Mouse (Mus musculus) limb, embryonic 12.5 days (tissue): Measurements from ENCODE around the gene Net1. TPM values are rescaled to one million over a fixed set of nuclear protein-coding genes. Genes with fewer than 3 reads are reported as not detected.
"Not testable (repeated sequence)": the region's sequence is repeated elsewhere in the genome, so short reads cannot be mapped to it uniquely, and the experiment has no call there.

Experiments
- ATAC-seq: fragments of 200-750 bp; cut with Nextera tagmentation; 2 replicates; pipeline ENCODE4 v1.8.0; 2017; ENCODE audit warnings: low read depth, moderate TSS enrichment; ENCODE audit not compliant: insufficient number of reproducible peaks, insufficient read depth, low FRiP score, low TSS enrichment
- H3K27ac ChIP-seq: fragments of 300-500 bp; sonication (generic); 2 replicates; pipeline ENCODE4 v1.5.1; 2016; ENCODE audit warnings: mild to moderate bottlenecking, moderate library complexity
- H3K27me3 ChIP-seq: fragments of 300-500 bp; sonication (generic); 2 replicates; pipeline ENCODE4 v1.6.1; 2016; ENCODE audit warnings: mild to moderate bottlenecking, moderate library complexity
- H3K36me3 ChIP-seq: fragments of 300-500 bp; sonication (generic); 2 replicates; pipeline ENCODE4 v1.6.1; 2016; ENCODE audit warnings: mild to moderate bottlenecking, moderate library complexity
- H3K4me1 ChIP-seq: fragments of 300-500 bp; sonication (generic); replicated peaks from 2 replicates; pipeline ENCODE4 v1.6.1; 2016
- H3K4me2 ChIP-seq: fragments of 300-500 bp; sonication (generic); 2 replicates; pipeline ENCODE4 v1.6.1; 2016; ENCODE audit warnings: mild to moderate bottlenecking, moderate library complexity
- H3K4me3 ChIP-seq: fragments of 300-500 bp; sonication (generic); replicated peaks from 2 replicates; pipeline ENCODE4 v1.5.1; 2016; ENCODE audit warnings: mild to moderate bottlenecking
- H3K9ac ChIP-seq: fragments of 300-500 bp; sonication (generic); replicated peaks from 2 replicates; pipeline ENCODE4 v1.6.1; 2016; ENCODE audit warnings: mild to moderate bottlenecking, moderate library complexity
- H3K9me3 ChIP-seq: fragments of 300-500 bp; sonication (generic); 2 replicates; pipeline ENCODE4 v1.6.1; 2016; ENCODE audit warnings: mild to moderate bottlenecking, moderate library complexity
- WGBS: fragments of 180-500 bp; shearing (Covaris S2); methylation state at CpG from one replicate; pipeline ENCODE4 v1.1.7; 2016; 5-methylcytosine and 5-hydroxymethylcytosine counted together
- polyA plus RNA-seq: library from polyadenylated mRNA; unstranded; fragments of >200 nt; fragmentation: Nextera tagmentation; extraction: Ambion mirVana; gene quantifications from 2 replicates; pipeline ENCODE4 v1.2.1, GENCODE M21; 2016

Net1 gene
- polyA plus RNA-seq, 1 experiment from 2014 or later: 130 TPM

GRCm38 (mm10) chr13:3908262-3908661 lies 9.8 kb downstream of the Net1 start:
- Histone ChIP-seq H3K4me2 (no peak overlapping the region), H3K27ac (no peak overlapping the region), H3K9ac (no peak overlapping the region), H3K4me1 (no peaks in the 10 kb centered on the region; the same call in 1 of the 2 replicates), H3K9me3 (no peaks in the 10 kb centered on the region; the same call in 1 of the 2 replicates), H3K27me3 (no peaks in the 10 kb centered on the region), H3K4me3 (no peak overlapping the region), H3K36me3 (peaks cover 53% of the 10 kb centered on the region)
- no peak for ATAC-seq
- 91% methylated on average over 4 of the region's 4 CpGs for WGBS

GRCm38 (mm10) chr13:3907151-3907696 lies 10.8 kb downstream of the Net1 start:
- ATAC-seq: no peak
- no peaks in the 10 kb centered on the region; the same call in 1 of the 2 replicates for H3K4me1 ChIP-seq
- H3K9ac ChIP-seq: no peak overlapping the region
- peaks cover 46% of the 10 kb centered on the region for H3K36me3 ChIP-seq
- no peak overlapping the region for H3K4me3 ChIP-seq
- WGBS: 89% methylated on average over 6 of the region's 6 CpGs
- no peak overlapping the region for H3K27ac ChIP-seq
- no peaks in the 10 kb centered on the region for H3K27me3 ChIP-seq
- H3K4me2 ChIP-seq: no peak overlapping the region
- H3K9me3 ChIP-seq: no peaks in the 10 kb centered on the region; the same call in 1 of the 2 replicates

GRCm38 (mm10) chr13:3899301-3899700 lies 18.7 kb downstream of the Net1 start:
- Histone ChIP-seq H3K27ac (no peak overlapping the region), H3K27me3 (no peaks in the 10 kb centered on the region), H3K4me1 (peaks cover 5% of the 10 kb centered on the region), H3K4me3 (no peak overlapping the region), H3K9ac (no peak overlapping the region), H3K4me2 (no peak overlapping the region), H3K9me3 (no peaks in the 10 kb centered on the region), H3K36me3 (peaks cover 27% of the 10 kb centered on the region)
- WGBS: 89% methylated on average over 9 of the region's 9 CpGs
- no peak for ATAC-seq

GRCm38 (mm10) chr13:3898202-3898601 lies 19.8 kb downstream of the Net1 start:
- Histone ChIP-seq H3K4me1 (peaks cover 12% of the 10 kb centered on the region), H3K36me3 (peaks cover 27% of the 10 kb centered on the region)
- not testable (repeated sequence) for ATAC-seq, H3K9ac ChIP-seq, H3K27me3 ChIP-seq, H3K27ac ChIP-seq, H3K9me3 ChIP-seq, H3K4me2 ChIP-seq, H3K4me3 ChIP-seq
- 94% methylated on average over 5 of the region's 5 CpGs for WGBS

GRCm38 (mm10) chr13:3896913-3897312 lies 21.1 kb downstream of the Net1 start:
- Histone ChIP-seq H3K27ac (no peak overlapping the region), H3K4me2 (no peak overlapping the region), H3K27me3 (no peaks in the 10 kb centered on the region), H3K4me1 (peaks cover 13% of the 10 kb centered on the region), H3K36me3 (peaks cover 27% of the 10 kb centered on the region), H3K9me3 (no peaks in the 10 kb centered on the region), H3K4me3 (no peak overlapping the region), H3K9ac (no peak overlapping the region)
- no peak for ATAC-seq
- WGBS: 42% methylated on average over 5 of the region's 5 CpGs

GRCm38 (mm10) chr13:3896032-3896431 lies 22.0 kb downstream of the Net1 start:
- Histone ChIP-seq H3K4me3 (no peak overlapping the region), H3K27me3 (no peaks in the 10 kb centered on the region), H3K36me3 (peaks cover 27% of the 10 kb centered on the region), H3K4me1 (peaks cover 20% of the 10 kb centered on the region), H3K9ac (no peak overlapping the region), H3K27ac (no peak overlapping the region), H3K9me3 (no peaks in the 10 kb centered on the region), H3K4me2 (no peak overlapping the region)
- ATAC-seq: no peak
- WGBS: 93% methylated on average over 6 of the region's 6 CpGs

- Histone ChIP-seq H3K4me2 (no peak overlapping the region), H3K9ac (no peak overlapping the region), H3K4me1 (peaks cover 20% of the 10 kb centered on the region), H3K27ac (no peak overlapping the region), H3K27me3 (no peaks in the 10 kb centered on the region), H3K9me3 (no peaks in the 10 kb centered on the region), H3K4me3 (no peak overlapping the region), H3K36me3 (peaks cover 22% of the 10 kb centered on the region)
- WGBS: 91% methylated on average over 8 of the region's 8 CpGs
- ATAC-seq: no peak
Observed at GRCm38 (mm10) chr13:3895397-3895980, 22.5 kb downstream of the Net1 start.

GRCm38 (mm10) chr13:3894549-3894948 lies 23.5 kb downstream of the Net1 start:
- ATAC-seq: no peak

GRCm38 (mm10) chr13:3893126-3893734 lies 24.8 kb downstream of the Net1 start:
- Histone ChIP-seq H3K4me3 (peak overlapping the region; percentile 63), H3K27ac (peak overlapping the region; percentile 91), H3K4me2 (peak overlapping the region; percentile 69), H3K9ac (peak overlapping the region; percentile 83), H3K27me3 (no peaks in the 10 kb centered on the region), H3K36me3 (peaks cover 22% of the 10 kb centered on the region), H3K4me1 (peaks cover 24% of the 10 kb centered on the region), H3K9me3 (no peaks in the 10 kb centered on the region)
- ATAC-seq: peak; percentile 96
- WGBS: under 1% methylated on average over 35 of the region's 35 CpGs

More at GRCm38 (mm10) chr13:3894549-3894948, 23.5 kb downstream of the Net1 start:
- Histone ChIP-seq H3K27ac (0 out of 2 replicates have a peak overlapping the region, but pooled peaks have one; percentile 26), H3K4me3 (no peak overlapping the region), H3K9me3 (no peaks in the 10 kb centered on the region), H3K4me2 (no peak overlapping the region), H3K27me3 (no peaks in the 10 kb centered on the region), H3K4me1 (peaks cover 24% of the 10 kb centered on the region), H3K36me3 (peaks cover 14% of the 10 kb centered on the region; the same call in 1 of the 2 replicates), H3K9ac (no peak overlapping the region)
- 66% methylated on average over 8 of the region's 8 CpGs for WGBS

GRCm38 (mm10) chr13:3892601-3893000 lies 25.4 kb downstream of the Net1 start:
- WGBS: 16% methylated on average over 7 of the region's 7 CpGs
- H3K4me3 ChIP-seq: peak overlapping the region; percentile 63
- no peak for ATAC-seq
- H3K4me1 ChIP-seq: peaks cover 24% of the 10 kb centered on the region
- 0 out of 2 replicates have a peak overlapping the region, but pooled peaks have one; percentile 8 for H3K27ac ChIP-seq
- H3K4me2 ChIP-seq: peak overlapping the region; percentile 69
- peaks cover 25% of the 10 kb centered on the region for H3K36me3 ChIP-seq
- no peaks in the 10 kb centered on the region for H3K27me3 ChIP-seq
- H3K9me3 ChIP-seq: no peaks in the 10 kb centered on the region
- peak overlapping the region; percentile 83 for H3K9ac ChIP-seq

- H3K36me3 ChIP-seq: peaks cover 35% of the 10 kb centered on the region
- H3K9ac ChIP-seq: peak overlapping the region; percentile 83
- peak overlapping the region; percentile 63 for H3K4me3 ChIP-seq
- no peak for ATAC-seq
- H3K9me3 ChIP-seq: no peaks in the 10 kb centered on the region
- H3K27me3 ChIP-seq: no peaks in the 10 kb centered on the region
- WGBS: 35% methylated on average over 8 of the region's 8 CpGs
- peak overlapping the region; percentile 50; the same call in 1 of the 2 replicates for H3K27ac ChIP-seq
- H3K4me2 ChIP-seq: peak overlapping the region; percentile 69
- peaks cover 24% of the 10 kb centered on the region for H3K4me1 ChIP-seq
Observed at GRCm38 (mm10) chr13:3891479-3892087, 26.4 kb downstream of the Net1 start.
